Mouse (Mus musculus): Measurements from ENCODE around the gene Gm17190. TPM values are rescaled to one million over a fixed set of nuclear protein-coding genes. Genes with fewer than 3 reads are reported as not detected.

Gm17190 gene
- not detected in 2 replicates for polyA plus RNA-seq (2015; fragmentation: Nextera tagmentation; extraction: Ambion mirVana)

DNA sequence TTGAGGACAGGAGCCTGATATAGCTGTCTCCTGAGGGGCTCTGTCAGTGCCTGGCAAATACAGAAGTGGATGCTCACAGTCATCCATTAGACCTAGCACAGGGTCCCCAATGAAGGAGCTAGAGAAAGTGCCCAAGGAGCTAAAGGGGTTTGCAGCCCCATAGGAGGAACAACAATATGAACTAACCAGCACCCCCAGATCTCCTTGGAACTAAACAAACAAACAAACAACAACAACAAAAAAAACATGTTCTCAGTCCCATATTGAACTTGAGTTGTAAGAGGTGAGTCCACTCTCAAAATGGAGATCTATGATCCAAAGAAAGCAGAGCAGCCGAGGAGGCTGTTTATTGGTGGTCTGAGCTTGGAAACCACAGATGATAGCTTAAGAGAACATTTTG lies at the start of gene Gm17190:
TSS of gene Gm17190 (plus strand) at position 301 of the 400 bp plus-strand sequence.

DNA sequence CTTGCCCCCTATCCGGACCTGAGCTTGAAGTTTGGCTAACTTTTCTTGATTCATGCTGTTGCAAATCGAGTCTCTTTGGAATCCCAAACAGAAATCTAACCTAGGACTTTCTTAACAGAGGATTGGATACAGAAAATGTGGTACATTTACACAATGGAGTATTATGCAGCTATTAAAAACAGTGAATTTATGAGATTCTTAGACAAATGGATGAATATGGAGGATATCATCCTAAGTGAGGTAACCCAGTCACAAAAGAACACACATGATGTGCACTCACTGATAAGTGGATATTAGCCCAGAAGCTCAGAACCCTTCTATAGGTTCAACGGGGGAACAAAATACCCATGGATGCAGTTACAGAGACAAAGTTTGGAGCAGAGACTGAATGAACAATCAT lies 578 bp upstream of the Gm17190 start, which contains the start of gene Gm20075:
TSS of gene Gm20075 (minus strand) at position 101 of the 400 bp plus-strand sequence.

GRCm38 (mm10) chr13:96132401-96132816 lies 50.6 kb downstream of the Gm17190 start, which contains the start of gene Sv2c:
Gene Sv2c, minus strand, starts transcription at chr13:96132577.

Other genes starting within 250 kb of the Gm17190 start
- gene Iqgap2, start 190.1 kb upstream of the Gm17190 start, polyA plus RNA-seq (2015; fragmentation: Nextera tagmentation; extraction: Ambion mirVana) = 2.2 and 2.6 TPM in 2 replicates
- gene Gm20075, start 678 bp upstream of the Gm17190 start, polyA plus RNA-seq (2015; fragmentation: Nextera tagmentation; extraction: Ambion mirVana) = 15.2 and 18.0 TPM in 2 replicates
- gene Sv2c, start 50.5 kb downstream of the Gm17190 start, polyA plus RNA-seq (2015; fragmentation: Nextera tagmentation; extraction: Ambion mirVana) = 0.43 and 0.88 TPM in 2 replicates